Mouse (Mus musculus) cerebral cortex, adult 2 months (tissue): ENCODE measurements around the gene Larp4b.

Experiments used
- WGBS: fragments of 180-500 bp; shearing (Covaris S2); methylation state at CpG from one replicate; pipeline ENCODE4 v1.1.7; 2018; 5-methylcytosine and 5-hydroxymethylcytosine counted together

Gene Larp4b

GRCm38 (mm10) chr13:9178270-9178669, 84.6 kb downstream of the Larp4b start:
- 91% methylated on average over 4 of the region's 4 CpGs for WGBS

- 82% methylated on average over 3 of the region's 3 CpGs for WGBS
Observed at GRCm38 (mm10) chr13:9178718-9179117, 85.0 kb downstream of the Larp4b start.

GRCm38 (mm10) chr13:9180221-9180620, 86.5 kb downstream of the Larp4b start:
- WGBS: 52% methylated on average over 11 of the region's 11 CpGs

- WGBS: 82% methylated on average over 6 of the region's 6 CpGs
Observed at GRCm38 (mm10) chr13:9181106-9181505, 87.4 kb downstream of the Larp4b start.

- 6% methylated on average over 11 of the region's 11 CpGs for WGBS
Observed at GRCm38 (mm10) chr13:9181666-9182264, 88.1 kb downstream of the Larp4b start.

- WGBS: 80% methylated on average over 6 of the region's 6 CpGs
Observed at GRCm38 (mm10) chr13:9184281-9184680, 90.6 kb downstream of the Larp4b start.

GRCm38 (mm10) chr13:9184716-9185115, 91.0 kb downstream of the Larp4b start:
- 96% methylated on average over 6 of the region's 6 CpGs for WGBS

GRCm38 (mm10) chr13:9187156-9187555, 93.5 kb downstream of the Larp4b start:
- WGBS: 65% methylated on average over 7 of the region's 7 CpGs

- WGBS: 44% methylated on average over 22 of the region's 22 CpGs
Observed at GRCm38 (mm10) chr13:9187566-9188530, 94.2 kb downstream of the Larp4b start.

- WGBS: 91% methylated on average over 5 of the region's 5 CpGs
Observed at GRCm38 (mm10) chr13:9189481-9189880, 95.8 kb downstream of the Larp4b start.

GRCm38 (mm10) chr13:9191172-9192140, 97.8 kb downstream of the Larp4b start:
- WGBS: 34% methylated on average over 15 of the region's 15 CpGs

- WGBS: 72% methylated on average over 9 of the region's 9 CpGs
Observed at GRCm38 (mm10) chr13:9192797-9193330, 99.2 kb downstream of the Larp4b start.

GRCm38 (mm10) chr13:9194656-9195055, 101.0 kb downstream of the Larp4b start:
- WGBS: 70% methylated on average over 4 of the region's 4 CpGs

GRCm38 (mm10) chr13:9195565-9195964, 101.9 kb downstream of the Larp4b start:
- 69% methylated on average over 4 of the region's 4 CpGs for WGBS

GRCm38 (mm10) chr13:9198106-9198505, 104.4 kb downstream of the Larp4b start:
- 77% methylated on average over 3 of the region's 3 CpGs for WGBS

- 40% methylated on average over 19 of the region's 19 CpGs for whole genome bisulfite sequencing
Observed at GRCm38 (mm10) chr13:9198728-9199464, 105.2 kb downstream of the Larp4b start.

- WGBS: 69% methylated on average over 2 of the region's 2 CpGs
Observed at GRCm38 (mm10) chr13:9199465-9199844, 105.8 kb downstream of the Larp4b start.

- WGBS: 87% methylated on average over 9 of the region's 9 CpGs
Observed at GRCm38 (mm10) chr13:9222761-9223405, 129.2 kb downstream of the Larp4b start.
